Mouse (Mus musculus) heart, adult 2 months (tissue): ENCODE measurements around the gene Zfp827.

Experiments used
- CTCF ChIP-seq: fragments of 200-600 bp; IDR thresholded peaks from 2 replicates; pipeline ENCODE4 v1.8.1; 2022; ENCODE audit warnings: antibody characterized with exemption, mild to moderate bottlenecking, moderate library complexity
- POLR2A ChIP-seq: fragments of 200-500 bp; IDR thresholded peaks from 2 replicates; pipeline ENCODE4 v1.6.1; 2011; ENCODE audit warnings: mild to moderate bottlenecking, low read depth, low read length, control low read depth; ENCODE audit not compliant: insufficient read depth

DNA sequence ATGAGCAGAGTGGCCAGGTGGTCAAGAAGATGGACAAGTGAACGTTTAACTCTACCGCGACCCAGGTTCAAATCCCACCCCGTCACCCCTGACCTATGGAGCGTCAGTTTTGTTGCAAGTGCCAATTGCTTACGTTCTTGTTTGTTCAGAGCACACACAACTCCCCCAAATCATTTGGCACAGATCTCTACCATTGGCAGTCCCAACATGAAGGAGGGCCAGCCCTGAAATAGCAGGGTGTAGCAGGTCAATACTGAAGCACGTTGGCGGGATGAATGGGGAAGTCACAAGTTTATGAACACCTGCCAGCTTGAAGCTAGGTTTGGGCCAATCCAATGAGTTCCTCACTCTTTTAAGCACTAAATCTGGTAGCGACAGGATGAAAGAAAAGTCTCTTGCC is 46.7 kb downstream of the Zfp827 start:
- TF ChIP-seq POLR2A (no peak), CTCF (no peak)
